Mouse (Mus musculus): ENCODE measurements around the gene Tecpr1. TPM values are rescaled to one million over a fixed set of nuclear protein-coding genes. Genes with fewer than 3 reads are reported as not detected.

Gene Tecpr1
- total RNA-seq, 2 experiments from 2014 or later = 68.5 to 70.9 TPM

- no peak for DNase-seq (ENCODE audit: low spot score in 2 of 2)
Observed at GRCm38 (mm10) chr5:144215992-144216391, 7.4 kb downstream of the Tecpr1 start.

DNA sequence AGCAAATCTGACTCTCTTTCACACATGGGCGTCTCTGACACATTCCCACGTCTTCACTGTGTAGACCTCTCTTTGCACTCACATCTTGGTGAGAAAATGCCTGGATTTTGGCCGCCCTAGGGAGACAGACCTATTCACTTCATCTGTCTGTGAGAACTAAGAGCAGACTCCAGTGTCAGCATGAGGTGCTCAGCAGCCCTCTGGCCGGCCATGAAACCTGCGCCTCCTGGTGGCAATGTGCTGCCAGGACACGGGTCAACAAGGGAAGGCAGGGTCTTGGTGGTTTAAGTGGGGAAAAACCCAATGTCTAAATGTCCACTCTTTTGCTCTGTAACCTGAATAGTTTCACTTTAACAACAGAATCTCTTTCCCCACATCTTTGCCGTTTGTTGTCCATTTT is 9.0 kb downstream of the Tecpr1 start:
- DNase-seq (ENCODE audit: low spot score in 2 of 2) = no peak

DNA sequence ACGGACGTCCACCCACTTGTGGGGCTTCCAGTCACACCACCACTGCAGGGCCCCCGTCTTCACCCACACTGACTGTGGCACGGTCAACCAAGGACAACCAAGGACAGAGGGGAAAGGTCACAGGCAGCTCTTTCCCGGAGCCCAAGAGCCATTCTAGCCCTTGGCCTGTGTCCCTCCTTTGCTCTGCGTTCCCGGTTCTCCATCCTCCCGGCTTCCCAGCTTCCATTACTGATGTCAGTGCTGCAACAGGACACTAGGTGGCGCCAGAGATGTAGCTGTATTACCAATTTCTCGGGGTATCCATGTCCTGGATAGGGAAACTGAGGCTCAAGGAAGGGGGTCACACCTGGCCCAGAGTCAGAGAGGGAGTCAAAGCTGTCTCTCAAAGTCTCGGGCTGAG is 15.9 kb downstream of the Tecpr1 start:
- DNase-seq (ENCODE audit: low spot score in 2 of 2) = no peak

DNA sequence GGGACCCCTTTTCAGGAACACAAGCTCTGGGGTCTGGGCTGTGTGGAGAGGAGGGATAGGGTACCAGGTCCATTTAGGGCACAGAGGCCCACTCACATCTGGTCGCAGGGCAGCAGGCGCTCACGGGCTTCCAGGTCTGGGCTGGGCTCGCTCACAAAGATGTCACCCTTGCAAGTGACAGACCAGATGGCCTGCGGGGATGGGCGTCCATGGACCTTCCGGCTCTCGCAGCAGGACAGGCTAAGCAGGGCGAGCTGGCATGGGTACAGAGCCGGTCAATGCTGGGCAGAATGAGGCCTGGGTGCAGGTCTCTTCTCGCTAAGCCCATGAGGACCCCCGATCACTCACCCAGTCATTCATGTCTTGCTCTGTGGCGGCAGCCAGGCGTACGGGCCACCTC is 17.3 kb downstream of the Tecpr1 start:
- DNase-seq (ENCODE audit: low spot score in 2 of 2) = no peak

DNA sequence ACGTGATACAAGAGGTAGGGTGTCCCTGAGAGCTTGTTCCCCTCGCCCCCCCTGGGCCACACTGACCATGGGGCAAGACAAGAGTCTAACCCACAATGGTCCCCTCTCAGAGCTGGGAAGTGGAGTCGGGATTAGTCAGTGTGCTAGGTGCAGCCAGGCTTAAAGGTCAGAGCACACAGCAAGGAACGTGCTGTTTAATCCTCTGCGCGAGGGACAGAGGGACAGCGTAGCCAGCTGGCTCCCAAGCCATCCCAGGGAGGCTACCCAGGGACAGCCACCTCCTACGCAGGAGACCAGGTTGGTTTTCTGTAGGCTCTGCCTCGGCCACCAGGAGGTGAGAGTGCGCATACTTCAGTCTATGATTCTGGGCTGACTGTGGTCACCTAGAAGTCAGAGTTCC is 18.5 kb downstream of the Tecpr1 start:
- no peak for DNase-seq (ENCODE audit: low spot score in 2 of 2)

DNA sequence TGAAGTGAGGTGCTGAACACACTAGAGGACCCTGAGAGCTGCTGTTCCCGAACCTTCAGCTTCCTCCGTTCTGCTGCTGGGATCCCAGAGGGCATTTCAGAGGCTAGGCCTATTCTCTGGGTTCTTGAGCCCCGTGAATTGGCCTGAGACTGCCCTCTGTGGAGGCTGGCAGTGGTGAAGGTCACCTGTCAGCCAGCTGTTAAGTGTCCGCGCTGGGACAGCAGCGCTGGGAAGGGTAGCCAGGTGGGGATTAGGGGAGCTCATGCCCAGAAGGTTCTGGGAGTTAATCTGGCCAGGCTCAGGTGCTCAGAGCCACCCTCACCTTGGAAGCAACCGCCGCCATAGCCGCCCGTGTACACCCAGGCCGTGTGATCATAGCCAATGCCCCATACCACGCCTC is 19.1 kb downstream of the Tecpr1 start:
- no peak for DNase-seq (ENCODE audit: low spot score in 2 of 2)

GRCm38 (mm10) chr5:144203398-144203959 is 19.9 kb downstream of the Tecpr1 start:
- no peak for DNase-seq (ENCODE audit: low spot score in 2 of 2)

GRCm38 (mm10) chr5:144202430-144202829 is 21.0 kb downstream of the Tecpr1 start:
- no peak for DNase-seq (ENCODE audit: low spot score in 2 of 2)

- DNase-seq (ENCODE audit: low spot score in 2 of 2) = no peak
Observed at GRCm38 (mm10) chr5:144200616-144201015, 22.8 kb downstream of the Tecpr1 start.

GRCm38 (mm10) chr5:144195567-144195966 is 27.8 kb downstream of the Tecpr1 start:
- no peak for DNase-seq (ENCODE audit: low spot score in 2 of 2)

GRCm38 (mm10) chr5:144194416-144194815 is 29.0 kb downstream of the Tecpr1 start:
- no peak for DNase-seq (ENCODE audit: low spot score in 2 of 2)

DNA sequence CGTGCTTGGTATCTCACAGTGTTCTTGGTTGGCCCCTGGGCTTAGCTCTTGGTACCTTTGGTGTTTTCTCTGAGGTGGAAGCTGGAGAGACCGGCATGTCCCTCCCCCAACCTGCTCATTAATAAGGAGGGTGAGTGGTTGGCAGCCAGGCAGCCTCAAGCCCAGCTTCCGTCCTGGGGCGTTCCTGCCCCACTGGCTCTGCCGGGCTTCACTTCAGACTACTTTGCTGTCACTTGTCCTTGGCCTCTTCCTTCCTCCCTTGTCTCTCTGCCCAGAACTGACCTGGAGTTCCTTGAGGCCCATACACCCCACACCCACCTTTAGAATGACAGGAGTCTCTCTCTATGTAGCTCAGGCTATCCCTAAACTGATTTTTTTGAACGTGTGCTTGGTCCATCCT is 30.7 kb downstream of the Tecpr1 start:
- no peak for DNase-seq (ENCODE audit: low spot score in 2 of 2)

DNA sequence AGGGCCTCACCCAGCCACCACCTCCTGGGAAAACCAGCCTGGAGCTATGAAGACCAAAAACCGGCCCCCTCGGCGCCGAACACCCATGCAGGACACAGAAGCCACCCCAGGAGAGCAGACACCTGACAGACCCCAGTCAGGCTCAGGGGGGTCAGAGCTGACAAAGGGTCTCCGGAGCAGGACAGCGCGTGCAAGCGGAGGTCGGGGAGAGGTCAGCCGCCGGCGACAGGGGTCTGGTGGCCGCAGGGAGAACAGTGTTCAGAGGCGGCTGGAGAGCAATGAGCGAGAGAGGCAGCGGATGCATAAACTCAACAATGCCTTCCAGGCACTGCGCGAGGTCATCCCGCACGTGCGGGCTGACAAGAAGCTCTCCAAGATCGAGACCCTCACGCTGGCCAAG is 32.4 kb downstream of the Tecpr1 start:
- no peak for DNase-seq (ENCODE audit: low spot score in 2 of 2)

DNA sequence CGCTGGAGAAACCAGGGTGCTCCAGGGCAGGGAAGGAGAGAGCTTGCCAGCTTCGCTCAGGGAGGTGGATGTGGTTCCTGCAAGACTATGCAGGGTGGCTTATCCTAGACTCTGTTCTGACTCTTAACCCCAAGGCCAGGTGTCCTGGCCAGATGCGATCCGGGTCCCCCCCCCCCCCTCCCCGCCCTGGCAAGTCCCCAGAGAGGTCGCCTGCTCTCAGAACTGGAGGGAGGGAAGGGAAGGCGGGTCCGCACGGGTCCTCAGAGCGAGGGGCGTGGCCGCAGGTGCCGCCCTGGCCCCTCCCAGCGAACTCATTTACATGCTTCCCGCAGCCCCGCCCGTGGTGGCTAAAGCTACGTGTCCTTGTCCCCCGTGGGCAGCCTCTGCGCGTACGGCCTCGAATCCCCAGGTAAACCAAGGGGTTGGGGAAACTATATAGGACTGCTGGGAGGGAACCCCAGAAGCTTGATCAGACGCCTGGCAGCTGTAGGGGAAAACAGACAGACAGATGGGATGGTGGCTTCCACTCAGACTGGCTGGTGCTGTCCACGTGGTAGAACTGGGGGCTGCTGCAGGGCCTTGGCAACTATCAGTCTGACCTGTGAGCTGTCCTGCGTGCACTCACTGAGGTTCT is 33.3 kb downstream of the Tecpr1 start, which contains the start of gene Bhlha15:
TSS of gene Bhlha15 (plus strand) at position 337 of the 634 bp plus-strand sequence.
- DNase-seq (ENCODE audit: low spot score in 2 of 2) = peak in 1 of 2 experiments; percentile 39

DNA sequence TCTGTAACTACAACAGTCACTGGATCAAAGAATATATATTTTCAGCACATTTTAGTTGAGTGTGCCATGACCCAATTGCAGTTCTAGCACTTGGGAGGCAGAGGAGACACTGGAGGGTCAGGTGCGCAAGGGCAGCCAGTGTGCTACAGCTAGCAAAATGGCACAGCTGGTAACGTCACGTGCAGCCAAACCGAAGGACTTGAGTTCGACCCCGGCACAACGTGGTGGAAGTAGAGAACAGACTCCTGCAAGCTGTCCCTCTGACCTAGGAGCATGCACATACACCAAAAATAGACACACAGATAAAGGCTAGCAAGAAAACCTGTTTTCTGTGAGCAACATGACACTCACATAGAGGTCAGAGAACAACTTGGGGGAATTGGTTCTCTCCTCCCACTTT is 34.1 kb downstream of the Tecpr1 start:
- DNase-seq (ENCODE audit: low spot score in 2 of 2) = no peak

DNA sequence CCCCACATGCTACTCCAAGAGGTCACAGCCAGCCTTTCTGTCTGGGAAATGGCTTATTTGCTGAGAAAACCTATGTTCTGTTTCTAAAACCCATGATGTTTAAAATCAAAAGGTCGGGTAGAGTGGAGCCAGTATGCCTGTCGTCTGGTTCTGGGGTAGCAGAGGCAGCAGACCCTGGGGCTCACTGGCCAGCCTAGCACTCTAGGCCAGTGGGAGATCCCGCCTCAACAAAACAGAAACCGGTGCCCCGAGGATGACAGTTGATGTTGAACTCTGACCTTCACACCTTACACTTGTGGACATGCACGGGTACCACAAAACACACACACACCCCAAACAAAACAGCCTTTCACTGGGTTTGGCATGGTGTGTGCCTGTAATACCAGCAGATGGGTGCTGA is 35.0 kb downstream of the Tecpr1 start:
- DNase-seq (ENCODE audit: low spot score in 2 of 2) = no peak

GRCm38 (mm10) chr5:144184350-144185045 is 38.9 kb downstream of the Tecpr1 start:
- DNase-seq (ENCODE audit: low spot score in 2 of 2) = no peak

- no peak for DNase-seq (ENCODE audit: low spot score in 2 of 2)
Observed at GRCm38 (mm10) chr5:144183647-144184335, 39.6 kb downstream of the Tecpr1 start.

GRCm38 (mm10) chr5:144183248-144183559 is 40.2 kb downstream of the Tecpr1 start:
- no peak for DNase-seq (ENCODE audit: low spot score in 2 of 2)

GRCm38 (mm10) chr5:144182542-144183247 is 40.7 kb downstream of the Tecpr1 start:
- no peak for DNase-seq (ENCODE audit: low spot score in 2 of 2)

GRCm38 (mm10) chr5:144181249-144181648 is 42.2 kb downstream of the Tecpr1 start:
- no peak for DNase-seq (ENCODE audit: low spot score in 2 of 2)

GRCm38 (mm10) chr5:144178216-144178615 is 45.2 kb downstream of the Tecpr1 start:
- no peak for DNase-seq (ENCODE audit: low spot score in 2 of 2)
